Mouse (Mus musculus): ENCODE results near the gene Rabgef1. TPM values are rescaled to one million over a fixed set of nuclear protein-coding genes. Genes with fewer than 3 reads are reported as not detected.

Rabgef1 gene
- polyA plus RNA-seq, 1 experiment from 2014 or later: 34.3 TPM

- Histone ChIP-seq H3K36me3 (peaks cover 47% of the 10 kb centered on the region), H3K4me2 (replicated peaks) (no peak overlapping the region), H3K9me3 (no peaks in the 10 kb centered on the region), H3K27me3 (replicated peaks) (no peaks in the 10 kb centered on the region), H3K27ac (no peak overlapping the region), H3K9ac (no peak overlapping the region), H3K4me3 (no peak overlapping the region), H3K4me1 (no peaks in the 10 kb centered on the region)
- 71% methylated on average over 1 of the region's 1 CpGs for WGBS
- no peak for ATAC-seq (ENCODE audit: low FRiP score, low read depth)
These were observed 24.7 kb downstream of the Rabgef1 start for GRCm38 (mm10) chr5:130196307-130196706.

GRCm38 (mm10) chr5:130197454-130197853 lies 25.9 kb downstream of the Rabgef1 start:
- Histone ChIP-seq H3K36me3 (peaks cover 41% of the 10 kb centered on the region), H3K9ac (no peak overlapping the region), H3K9me3 (no peaks in the 10 kb centered on the region), H3K27me3 (replicated peaks) (no peaks in the 10 kb centered on the region), H3K4me3 (no peak overlapping the region), H3K27ac (no peak overlapping the region), H3K4me1 (no peaks in the 10 kb centered on the region), H3K4me2 (replicated peaks) (no peak overlapping the region)
- no peak for ATAC-seq (ENCODE audit: low FRiP score, low read depth)
- WGBS: 85% methylated on average over 3 of the region's 3 CpGs

GRCm38 (mm10) chr5:130197981-130198380 lies 26.4 kb downstream of the Rabgef1 start:
- Histone ChIP-seq H3K27ac (no peak overlapping the region), H3K36me3 (peaks cover 40% of the 10 kb centered on the region), H3K4me3 (no peak overlapping the region), H3K9ac (no peak overlapping the region), H3K4me1 (no peaks in the 10 kb centered on the region), H3K27me3 (replicated peaks) (no peaks in the 10 kb centered on the region), H3K9me3 (no peaks in the 10 kb centered on the region), H3K4me2 (replicated peaks) (no peak overlapping the region)
- no peak for ATAC-seq (ENCODE audit: low FRiP score, low read depth)
- WGBS: 89% methylated on average over 7 of the region's 7 CpGs

- no peak overlapping the region for H3K9ac ChIP-seq
- ATAC-seq (ENCODE audit: low FRiP score, low read depth): no peak
- no peaks in the 10 kb centered on the region for H3K27me3 ChIP-seq (replicated peaks)
- no peaks in the 10 kb centered on the region for H3K9me3 ChIP-seq
- H3K27ac ChIP-seq: no peak overlapping the region
- WGBS: 89% methylated on average over 10 of the region's 10 CpGs
- H3K4me3 ChIP-seq: no peak overlapping the region
- no peak overlapping the region for H3K4me2 ChIP-seq (replicated peaks)
- H3K36me3 ChIP-seq: peaks cover 39% of the 10 kb centered on the region
- no peaks in the 10 kb centered on the region for H3K4me1 ChIP-seq
These were observed 28.8 kb downstream of the Rabgef1 start for GRCm38 (mm10) chr5:130200233-130201029.

GRCm38 (mm10) chr5:130203948-130204347 lies 32.4 kb downstream of the Rabgef1 start:
- no peaks in the 10 kb centered on the region for H3K9me3 ChIP-seq
- no peak overlapping the region for H3K4me2 ChIP-seq (replicated peaks)
- no peaks in the 10 kb centered on the region for H3K27me3 ChIP-seq (replicated peaks)
- H3K27ac ChIP-seq: no peak overlapping the region
- no peak for ATAC-seq (ENCODE audit: low FRiP score, low read depth)
- H3K4me3 ChIP-seq: no peak overlapping the region
- no peak overlapping the region for H3K9ac ChIP-seq
- WGBS: 93% methylated on average over 4 of the region's 4 CpGs
- H3K4me1 ChIP-seq: no peaks in the 10 kb centered on the region
- peaks cover 32% of the 10 kb centered on the region for H3K36me3 ChIP-seq

GRCm38 (mm10) chr5:130204560-130204959 lies 33.0 kb downstream of the Rabgef1 start:
- no peak overlapping the region for H3K9ac ChIP-seq
- H3K27ac ChIP-seq: no peak overlapping the region
- no peaks in the 10 kb centered on the region for H3K4me1 ChIP-seq
- no peaks in the 10 kb centered on the region for H3K27me3 ChIP-seq (replicated peaks)
- WGBS: 86% methylated on average over 6 of the region's 6 CpGs
- H3K9me3 ChIP-seq: no peaks in the 10 kb centered on the region
- no peak overlapping the region for H3K4me3 ChIP-seq
- ATAC-seq (ENCODE audit: low FRiP score, low read depth): no peak
- H3K4me2 ChIP-seq (replicated peaks): no peak overlapping the region
- H3K36me3 ChIP-seq: peaks cover 38% of the 10 kb centered on the region

GRCm38 (mm10) chr5:130205441-130206023 lies 33.9 kb downstream of the Rabgef1 start:
- Histone ChIP-seq H3K4me1 (no peaks in the 10 kb centered on the region), H3K9ac (no peak overlapping the region), H3K4me2 (replicated peaks) (no peak overlapping the region), H3K4me3 (no peak overlapping the region), H3K9me3 (no peaks in the 10 kb centered on the region), H3K27ac (no peak overlapping the region), H3K27me3 (replicated peaks) (no peaks in the 10 kb centered on the region), H3K36me3 (peaks cover 43% of the 10 kb centered on the region)
- ATAC-seq (ENCODE audit: low FRiP score, low read depth): no peak
- WGBS: 94% methylated on average over 3 of the region's 3 CpGs

GRCm38 (mm10) chr5:130207299-130207698 lies 35.7 kb downstream of the Rabgef1 start:
- WGBS: 91% methylated on average over 4 of the region's 4 CpGs
- Histone ChIP-seq H3K36me3 (peaks cover 52% of the 10 kb centered on the region), H3K9me3 (no peaks in the 10 kb centered on the region), H3K27me3 (replicated peaks) (no peaks in the 10 kb centered on the region), H3K9ac (no peak overlapping the region), H3K27ac (no peak overlapping the region), H3K4me1 (no peaks in the 10 kb centered on the region), H3K4me3 (no peak overlapping the region), H3K4me2 (replicated peaks) (no peak overlapping the region)
- no peak for ATAC-seq (ENCODE audit: low FRiP score, low read depth)

- ATAC-seq (ENCODE audit: low FRiP score, low read depth): no peak
- WGBS: 93% methylated on average over 11 of the region's 11 CpGs
- Histone ChIP-seq H3K27ac (no peak overlapping the region), H3K4me1 (no peaks in the 10 kb centered on the region), H3K36me3 (peaks cover 56% of the 10 kb centered on the region), H3K4me3 (no peak overlapping the region), H3K4me2 (replicated peaks) (no peak overlapping the region), H3K9me3 (no peaks in the 10 kb centered on the region), H3K9ac (no peak overlapping the region), H3K27me3 (replicated peaks) (no peaks in the 10 kb centered on the region)
These were observed 41.4 kb downstream of the Rabgef1 start for GRCm38 (mm10) chr5:130212956-130213355.

- Histone ChIP-seq H3K4me1 (no peaks in the 10 kb centered on the region), H3K4me3 (no peak within 1 kb of the TSS), H3K27ac (no peak within 1 kb of the TSS), H3K9me3 (no peaks in the 10 kb centered on the region), H3K27me3 (replicated peaks) (no peaks in the 10 kb centered on the region), H3K36me3 (peaks cover 20% of the 10 kb centered on the region), H3K4me2 (replicated peaks) (no peak within 1 kb of the TSS), H3K9ac (no peak within 1 kb of the TSS)
- ATAC-seq (ENCODE audit: low FRiP score, low read depth): no peak
- WGBS: 85% methylated on average over 7 of the region's 7 CpGs
These were observed 45.2 kb downstream of the Rabgef1 start, which contains the start of gene Tmem248 for GRCm38 (mm10) chr5:130216781-130217180. Tmem248 (plus strand) TSS chr5:130217081.

GRCm38 (mm10) chr5:130217406-130217805 lies 45.8 kb downstream of the Rabgef1 start:
- H3K9me3 ChIP-seq: no peaks in the 10 kb centered on the region
- H3K27me3 ChIP-seq (replicated peaks): no peaks in the 10 kb centered on the region
- ATAC-seq (ENCODE audit: low FRiP score, low read depth): no peak
- whole genome bisulfite sequencing: 96% methylated on average over 4 of the region's 4 CpGs
- H3K27ac ChIP-seq: no peak overlapping the region
- H3K4me1 ChIP-seq: no peaks in the 10 kb centered on the region
- no peak overlapping the region for H3K9ac ChIP-seq
- H3K4me2 ChIP-seq (replicated peaks): no peak overlapping the region
- no peak overlapping the region for H3K4me3 ChIP-seq
- H3K36me3 ChIP-seq: peaks cover 15% of the 10 kb centered on the region

GRCm38 (mm10) chr5:130218336-130218735 lies 46.7 kb downstream of the Rabgef1 start:
- no peak overlapping the region for H3K27ac ChIP-seq
- peaks cover 6% of the 10 kb centered on the region for H3K36me3 ChIP-seq
- no peak overlapping the region for H3K4me3 ChIP-seq
- peaks cover 5% of the 10 kb centered on the region for H3K4me1 ChIP-seq
- H3K9ac ChIP-seq: no peak overlapping the region
- no peaks in the 10 kb centered on the region for H3K27me3 ChIP-seq (replicated peaks)
- no peaks in the 10 kb centered on the region for H3K9me3 ChIP-seq
- no peak for ATAC-seq (ENCODE audit: low FRiP score, low read depth)
- H3K4me2 ChIP-seq (replicated peaks): no peak overlapping the region
- 92% methylated on average over 5 of the region's 5 CpGs for WGBS

Measured in neural tube, embryonic 12.5 days (tissue).